Mouse (Mus musculus) testis, adult 2 months (tissue): ENCODE measurements around the gene Cfap100.

Experiments
- CTCF ChIP-seq: fragments of 200-500 bp; IDR thresholded peaks from 2 replicates; pipeline ENCODE4 v1.5.1; 2012; ENCODE audit warnings: low read depth, mild to moderate bottlenecking, inconsistent platforms, low read length, moderate library complexity; ENCODE audit not compliant: control insufficient read depth, insufficient read depth, insufficient replicate concordance
- POLR2A ChIP-seq: fragments of 200-500 bp; IDR thresholded peaks from 2 replicates; pipeline ENCODE4 v1.6.1; 2012; ENCODE audit warnings: low read depth, mild to moderate bottlenecking, inconsistent platforms, low read length, moderate library complexity; ENCODE audit not compliant: control insufficient read depth

DNA sequence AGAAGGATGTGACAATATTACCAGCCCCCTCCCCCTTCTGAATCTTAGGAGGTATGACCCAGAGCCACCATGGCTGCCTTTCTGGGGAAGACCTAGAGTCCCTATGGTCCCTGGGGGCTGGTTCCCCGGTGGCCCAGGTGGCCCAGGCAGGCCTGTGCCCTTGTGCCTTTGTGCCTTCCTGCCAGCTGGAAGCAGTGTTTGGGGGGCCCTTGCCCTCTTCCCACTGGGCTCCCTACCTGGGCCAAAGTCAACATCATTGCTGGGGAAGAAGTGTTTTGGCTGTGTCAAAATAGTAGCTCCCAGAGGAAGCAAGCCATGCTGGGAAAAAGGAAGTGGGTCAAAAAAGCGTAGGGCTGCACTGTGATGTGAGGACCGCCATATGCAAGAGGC lies 45.8 kb upstream of the Cfap100 start:
- no peak for TF ChIP-seq POLR2A
- TF ChIP-seq CTCF, result no peak
